Mouse (Mus musculus) heart, postnatal 0 days (tissue): ENCODE data around the gene Ctcf.

Experiments
- CTCF ChIP-seq: IDR thresholded peaks from 2 replicates; pipeline ENCODE4 v1.5.1; 2016; ENCODE audit warnings: antibody characterized with exemption, control low read depth, low read depth
- EP300 ChIP-seq: IDR thresholded peaks from 2 replicates; pipeline ENCODE4 v1.6.1; 2016; ENCODE audit warnings: antibody characterized with exemption, low read depth

DNA sequence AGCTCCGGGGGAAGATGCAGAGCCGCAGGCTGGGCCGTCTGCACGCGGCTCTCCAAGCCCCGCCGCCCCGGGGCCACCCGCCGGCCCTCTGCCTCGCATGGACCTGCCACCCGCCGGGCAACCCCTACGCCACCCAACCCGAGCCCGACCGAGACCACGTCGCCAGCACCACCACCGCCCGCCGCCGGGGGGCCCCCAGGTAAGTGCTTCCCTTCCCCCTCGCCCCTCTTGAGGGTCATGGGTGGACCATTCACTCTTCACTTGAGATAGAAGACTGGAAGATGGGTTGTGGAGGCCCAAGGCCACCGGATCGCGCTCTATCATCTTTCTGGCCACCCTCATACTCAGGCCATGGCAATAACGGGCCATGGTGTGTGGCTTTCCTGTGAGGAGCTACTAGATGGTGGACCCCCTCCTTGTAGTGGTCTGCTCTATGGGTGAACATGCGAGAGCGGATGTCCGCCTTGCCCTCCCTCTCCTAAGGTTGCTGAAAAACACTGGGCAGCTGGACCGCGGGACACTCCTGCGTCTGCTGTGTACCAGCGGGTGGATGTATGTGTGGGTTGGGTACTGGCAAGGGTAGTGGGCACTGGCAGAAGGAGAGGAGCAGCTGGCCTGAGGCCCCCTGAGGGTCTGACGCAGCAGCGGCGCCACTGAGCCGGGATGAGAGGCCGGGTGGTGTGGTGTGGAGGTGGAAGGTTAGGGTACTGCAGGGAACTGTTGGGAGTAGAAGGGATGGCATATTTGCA is 57.9 kb downstream of the Ctcf start:
- TF ChIP-seq CTCF (no peak; the same call in 1 of the 2 replicates), EP300 (no peak)
